Comparison of ENCODE assay signal across 20 mouse cellular contexts in genomic region chr7:30234276-30234858, GRCm38 (mm10). TPM values are rescaled to one million over a fixed set of nuclear protein-coding genes. Genes with fewer than 3 reads are reported as not detected.
A peak's percentile ranks its signal among the peaks of the same experiment; 100 is the strongest.
DNase-seq lines count a peak whose midpoint lies in the region; ATAC-seq and TF ChIP-seq lines count a peak whose summit lies in the region.
"Had no signal": no experiment of that assay in that cellular context is flagged by ENCODE, and none has a peak within 500 bp of the region (broad histone marks: within the 10 kb centered on the region; RNA-seq: fewer than 3 reads in every experiment).

No protein-coding gene starts in this region.

- H3K9me3 ChIP-seq in kidney, embryonic 15.5 days (replicated peaks) = no peaks in the 10 kb centered on the region
- H3K9me3 ChIP-seq: embryonic facial prominence, embryonic 12.5 days; forebrain, embryonic 15.5 days; heart, embryonic 10.5 days; limb, embryonic 12.5 days; liver, embryonic 15.5 days had no signal

- H3K4me1 ChIP-seq in kidney, adult 2 months (ENCODE audit: control insufficient read depth, insufficient read depth, low read length) = peaks cover 11% of the 10 kb centered on the region; the same call in 1 of the 2 replicates
- H3K4me1 ChIP-seq in kidney, embryonic 15.5 days = peaks cover 22% of the 10 kb centered on the region

- TF ChIP-seq CTCF in kidney, adult 2 months (conservative IDR thresholded peaks at IDR 0.05; ENCODE audit: insufficient read depth, insufficient read length, low read depth, low read length) = no peak

- peak; percentile 49 for DNase-seq in cerebellum, adult 11-12 months
- peak; percentile 94 for DNase-seq in kidney, adult 2 months
- DNase-seq in kidney, postnatal 14 days = peak; percentile 81
- DNase-seq in lung, postnatal 36 days = peak; percentile 29
- no peak for DNase-seq in thymus, postnatal 0 days (ENCODE audit: low spot score)
- no peak for DNase-seq in right cerebral cortex, adult 2 months (ENCODE audit: low spot score in 2 of 2)
- DNase-seq: cerebellum, postnatal 36 days; heart, postnatal 10 days had no signal

- TF ChIP-seq POLR2A in kidney, adult 2 months (IDR thresholded peaks at IDR 0.05; ENCODE audit: low read depth, low read length) = no peak

- H3K36me3 ChIP-seq in kidney, adult 2 months (ENCODE audit: control insufficient read depth, insufficient read depth, low read length) = no peaks in the 10 kb centered on the region
- H3K36me3 ChIP-seq in kidney, embryonic 15.5 days = peaks cover 30% of the 10 kb centered on the region
- H3K36me3 ChIP-seq: forebrain, embryonic 15.5 days had no signal

- H3K4me2 ChIP-seq in kidney, embryonic 15.5 days = no peak overlapping the region
- H3K4me2 ChIP-seq: embryonic facial prominence, embryonic 12.5 days; forebrain, embryonic 15.5 days; hindbrain, embryonic 14.5 days; limb, embryonic 12.5 days; liver, embryonic 15.5 days had no signal

- 0 out of 2 replicates have a peak overlapping the region, but pooled peaks have one; percentile 6 for H3K27ac ChIP-seq in kidney, adult 2 months (ENCODE audit: insufficient read depth, low read depth, low read length)
- no peak overlapping the region for H3K27ac ChIP-seq in kidney, embryonic 15.5 days
- H3K27ac ChIP-seq: embryonic facial prominence, embryonic 12.5 days; forebrain, embryonic 15.5 days; heart, embryonic 10.5 days; hindbrain, embryonic 14.5 days; left cerebral cortex, adult 2 months; limb, embryonic 12.5 days; liver, embryonic 15.5 days had no signal

- H3K9ac ChIP-seq in kidney, embryonic 15.5 days = no peak overlapping the region
- H3K9ac ChIP-seq: forebrain, embryonic 15.5 days; limb, embryonic 12.5 days; liver, embryonic 15.5 days had no signal

- no peak overlapping the region for H3K4me3 ChIP-seq in kidney, adult 2 months (ENCODE audit: insufficient read depth, low read depth, low read length)
- H3K4me3 ChIP-seq in kidney, embryonic 15.5 days (replicated peaks) = no peak overlapping the region
- H3K4me3 ChIP-seq: embryonic facial prominence, embryonic 12.5 days; forebrain, embryonic 15.5 days; heart, embryonic 10.5 days; left cerebral cortex, adult 2 months; limb, embryonic 12.5 days; liver, embryonic 15.5 days had no signal

- no peak for ATAC-seq in cerebellum, adult (ENCODE audit: insufficient number of reproducible peaks, low FRiP score, low TSS enrichment)
- no peak for ATAC-seq in kidney, embryonic 15.5 days (replicated peaks; ENCODE audit: low FRiP score)
- ATAC-seq: forebrain, embryonic 15.5 days; intestine, embryonic 16.5 days had no signal

- 64% methylated on average over 15 of the region's 15 CpGs for WGBS in kidney, adult 2 months
- WGBS in kidney, embryonic 15.5 days = 87% methylated on average over 15 of the region's 15 CpGs

- no peaks in the 10 kb centered on the region for H3K27me3 ChIP-seq in kidney, adult 2 months (replicated peaks; ENCODE audit: control insufficient read depth, insufficient read depth, low read length)
- H3K27me3 ChIP-seq in kidney, embryonic 15.5 days = no peaks in the 10 kb centered on the region
- H3K27me3 ChIP-seq: embryonic facial prominence, embryonic 12.5 days; forebrain, embryonic 15.5 days; limb, embryonic 12.5 days; liver, embryonic 15.5 days; megakaryocyte, embryonic 14.5 days had no signal

RNA-seq across cellular contexts. Expression of gene Ovol3, which starts 1.2 kb away (rescaled TPM):
- polyA plus RNA-seq in kidney, adult 2 months (2012; rRNA removed) = 0.19 and 0.27 TPM in 2 replicates
- not detected in 2 replicates for polyA plus RNA-seq in kidney, embryonic 15.5 days (2015; fragmentation: Nextera tagmentation; extraction: Ambion mirVana)
- 0.26 and 0.78 TPM in 2 replicates for polyA plus RNA-seq in thymus, postnatal 0 days (2015; fragmentation: Nextera tagmentation; extraction: Ambion mirVana)
- polyA plus RNA-seq: forebrain, embryonic 15.5 days; heart, embryonic 10.5 days; hindbrain, embryonic 14.5 days; intestine, embryonic 16.5 days; limb, embryonic 12.5 days; liver, embryonic 15.5 days; midbrain, postnatal 0 days had no signal

RNA-seq across cellular contexts. Expression of gene Tbcb, which starts 2.3 kb away (rescaled TPM):
- polyA plus RNA-seq in kidney, adult 2 months (2012; rRNA removed) = 51.8 and 72.2 TPM in 2 replicates
- 174 and 190 TPM in 2 replicates for polyA plus RNA-seq in kidney, embryonic 15.5 days (2015; fragmentation: Nextera tagmentation; extraction: Ambion mirVana)
- polyA plus RNA-seq in thymus, postnatal 0 days (2015; fragmentation: Nextera tagmentation; extraction: Ambion mirVana) = 149 and 155 TPM in 2 replicates

RNA-seq across cellular contexts. Expression of gene Polr2i, which starts 2.6 kb away (rescaled TPM):
- polyA plus RNA-seq in kidney, adult 2 months (2012; rRNA removed) = 187 and 196 TPM in 2 replicates
- 148 and 152 TPM in 2 replicates for polyA plus RNA-seq in kidney, embryonic 15.5 days (2015; fragmentation: Nextera tagmentation; extraction: Ambion mirVana)
- polyA plus RNA-seq in thymus, postnatal 0 days (2015; fragmentation: Nextera tagmentation; extraction: Ambion mirVana) = 134 and 137 TPM in 2 replicates

RNA-seq across cellular contexts. Expression of gene Capns1, which starts 35.8 kb away (rescaled TPM):
- polyA plus RNA-seq in kidney, adult 2 months (2012; rRNA removed) = 724 and 781 TPM in 2 replicates
- polyA plus RNA-seq in kidney, embryonic 15.5 days (2015; fragmentation: Nextera tagmentation; extraction: Ambion mirVana) = 90.8 and 98.8 TPM in 2 replicates
- polyA plus RNA-seq in thymus, postnatal 0 days (2015; fragmentation: Nextera tagmentation; extraction: Ambion mirVana) = 66.9 and 76.2 TPM in 2 replicates

RNA-seq across cellular contexts. Expression of gene Thap8, which starts 45.5 kb away (rescaled TPM):
- 0.11 TPM in 1 of 2 replicates, not detected in the other for polyA plus RNA-seq in kidney, adult 2 months (2012; rRNA removed)
- 0.59 and 0.61 TPM in 2 replicates for polyA plus RNA-seq in kidney, embryonic 15.5 days (2015; fragmentation: Nextera tagmentation; extraction: Ambion mirVana)
- polyA plus RNA-seq in thymus, postnatal 0 days (2015; fragmentation: Nextera tagmentation; extraction: Ambion mirVana) = 0.19 and 0.23 TPM in 2 replicates

Comparison
In these comparisons a context has a peak if more than half of its experiments do, and no peak if none do; other contexts are left out.
1. DNase-seq: peak in cerebellum, adult 11-12 months (single experiment), kidney, adult 2 months (single experiment), kidney, postnatal 14 days (single experiment) and lung, postnatal 36 days (single experiment); none in thymus, postnatal 0 days (single experiment) and right cerebral cortex, adult 2 months (0 of 2).